Mouse (Mus musculus) adrenal gland, adult (tissue): ENCODE measurements at regions not wholly inside any gene's neighbourhood (a gene's known extent, or its start where the extent isn't known, plus 50 kb on each side); places are given as distances from the start of the nearest gene placed in this dataset.
"Not testable (repeated sequence)": the region's sequence is repeated elsewhere in the genome, so short reads cannot be mapped to it uniquely, and the experiment has no call there.

Experiments used
- DNase-seq, 2 experiments: peaks; one replicate each; pipeline ENCODE4 v3.0.0; 2022 to 2023; ENCODE audit warnings: low spot score in 1 of 2; ENCODE audit not compliant: inconsistent age in 2 of 2

- no peak for DNase-seq
These were observed 3447.1 kb downstream of the 9330182O14Rik start for GRCm38 (mm10) chr15:43581246-43581645.

GRCm38 (mm10) chr15:43585751-43586150 lies 3451.6 kb downstream of the 9330182O14Rik start:
- DNase-seq = no peak

GRCm38 (mm10) chr15:43588021-43588420 lies 3453.9 kb downstream of the 9330182O14Rik start:
- no peak for DNase-seq

- DNase-seq = no peak
These were observed 3473.5 kb downstream of the 9330182O14Rik start for GRCm38 (mm10) chr15:43607700-43608099.

- no peak for DNase-seq
These were observed 3475.7 kb downstream of the 9330182O14Rik start for GRCm38 (mm10) chr15:43609901-43610300.

GRCm38 (mm10) chr15:43614004-43614661 lies 3480.0 kb downstream of the 9330182O14Rik start:
- DNase-seq = no peak

GRCm38 (mm10) chr15:43615727-43616126 lies 3481.6 kb downstream of the 9330182O14Rik start:
- no peak for DNase-seq

- peak in 1 of 2 experiments; percentile 23 for DNase-seq
These were observed 3490.3 kb downstream of the 9330182O14Rik start for GRCm38 (mm10) chr15:43624431-43624965.

GRCm38 (mm10) chr15:43625021-43625510 lies 3490.9 kb downstream of the 9330182O14Rik start:
- DNase-seq = no peak

- DNase-seq = no peak
These were observed 3516.8 kb downstream of the 9330182O14Rik start for GRCm38 (mm10) chr15:43650818-43651500.

- DNase-seq = no peak
These were observed 3529.5 kb downstream of the 9330182O14Rik start for GRCm38 (mm10) chr15:43663648-43664047.

GRCm38 (mm10) chr15:43678844-43679243 lies 3544.7 kb downstream of the 9330182O14Rik start:
- no peak for DNase-seq

- no peak for DNase-seq
These were observed 3548.0 kb downstream of the 9330182O14Rik start for GRCm38 (mm10) chr15:43682176-43682575.

- DNase-seq = not testable (repeated sequence)
These were observed 3557.8 kb downstream of the 9330182O14Rik start for GRCm38 (mm10) chr15:43691998-43692397.

- no peak for DNase-seq
These were observed 3561.3 kb downstream of the 9330182O14Rik start for GRCm38 (mm10) chr15:43695451-43695850.

GRCm38 (mm10) chr15:43717035-43717434 lies 3582.9 kb downstream of the 9330182O14Rik start:
- no peak for DNase-seq

GRCm38 (mm10) chr15:43717559-43717958 lies 3583.4 kb downstream of the 9330182O14Rik start:
- no peak for DNase-seq

GRCm38 (mm10) chr15:43720916-43721315 lies 3586.8 kb downstream of the 9330182O14Rik start:
- DNase-seq = no peak

GRCm38 (mm10) chr15:43735697-43736096 lies 3601.5 kb downstream of the 9330182O14Rik start:
- DNase-seq = no peak

- DNase-seq = peak in 1 of 2 experiments; percentile 55
These were observed 3624.1 kb downstream of the 9330182O14Rik start for GRCm38 (mm10) chr15:43758256-43758655.

GRCm38 (mm10) chr15:43764606-43765005 lies 3630.4 kb downstream of the 9330182O14Rik start:
- no peak for DNase-seq

GRCm38 (mm10) chr15:43772718-43773117 lies 3638.6 kb downstream of the 9330182O14Rik start:
- peak in 1 of 2 experiments; percentile 66 for DNase-seq
